Mouse (Mus musculus): ENCODE results near the gene C530008M17Rik. TPM values are rescaled to one million over a fixed set of nuclear protein-coding genes. Genes with fewer than 3 reads are reported as not detected.

C530008M17Rik gene
- 58.3 and 74.4 TPM in 2 replicates for polyA plus RNA-seq (2015; fragmentation: Nextera tagmentation; extraction: Ambion mirVana)

GRCm38 (mm10) chr5:76656212-76656611 lies at the start of gene C530008M17Rik:
Gene C530008M17Rik, plus strand, starts transcription at chr5:76656512.
- Histone ChIP-seq H3K27me3 (ENCODE audit: control insufficient read depth, insufficient read depth, low read depth, low read length) (no peaks in the 10 kb centered on the region), H3K27ac (ENCODE audit: low read length) (peak within 1 kb of the TSS; percentile 99), H3K36me3 (ENCODE audit: control insufficient read depth, insufficient read depth, low read length) (no peaks in the 10 kb centered on the region), H3K4me3 (ENCODE audit: low read depth, low read length) (peak within 1 kb of the TSS; percentile 95), H3K4me1 (ENCODE audit: control insufficient read depth, insufficient read depth, low read length) (peaks cover 29% of the 10 kb centered on the region), H3K9me3 (replicated peaks; ENCODE audit: control insufficient read depth, low read length, poor library complexity, severe bottlenecking) (no peaks in the 10 kb centered on the region), H3K4me2 (ENCODE audit: low read length) (peak within 1 kb of the TSS; percentile 81), H3K9ac (ENCODE audit: low read depth, low read length) (peak within 1 kb of the TSS; percentile 100)
- ATAC-seq = no peak
- 92% methylated on average over 2 of the region's 2 CpGs for WGBS

- no peak overlapping the region for H3K4me2 ChIP-seq (ENCODE audit: low read length)
- no peak overlapping the region for H3K27ac ChIP-seq (ENCODE audit: low read length)
- H3K9me3 ChIP-seq (replicated peaks; ENCODE audit: control insufficient read depth, low read length, poor library complexity, severe bottlenecking) = no peaks in the 10 kb centered on the region
- WGBS = 94% methylated on average over 8 of the region's 8 CpGs
- ATAC-seq = no peak
- H3K9ac ChIP-seq (ENCODE audit: low read depth, low read length) = no peak overlapping the region
- no peaks in the 10 kb centered on the region for H3K4me1 ChIP-seq (ENCODE audit: control insufficient read depth, insufficient read depth, low read length)
- H3K36me3 ChIP-seq (ENCODE audit: control insufficient read depth, insufficient read depth, low read length) = 0 out of 2 replicates have a peak, but pooled peaks cover 3% of the 10 kb centered on the region
- H3K4me3 ChIP-seq (ENCODE audit: low read depth, low read length) = no peak overlapping the region
- H3K27me3 ChIP-seq (ENCODE audit: control insufficient read depth, insufficient read depth, low read depth, low read length) = no peaks in the 10 kb centered on the region
Observed at GRCm38 (mm10) chr5:76609702-76610370, 46.5 kb upstream of the C530008M17Rik start.

GRCm38 (mm10) chr5:76612867-76613499 lies 43.3 kb upstream of the C530008M17Rik start:
- Histone ChIP-seq H3K27me3 (ENCODE audit: control insufficient read depth, insufficient read depth, low read depth, low read length) (no peaks in the 10 kb centered on the region), H3K4me3 (ENCODE audit: low read depth, low read length) (no peak overlapping the region), H3K36me3 (ENCODE audit: control insufficient read depth, insufficient read depth, low read length) (0 out of 2 replicates have a peak, but pooled peaks cover 5% of the 10 kb centered on the region), H3K4me2 (ENCODE audit: low read length) (no peak overlapping the region), H3K9ac (ENCODE audit: low read depth, low read length) (no peak overlapping the region), H3K9me3 (replicated peaks; ENCODE audit: control insufficient read depth, low read length, poor library complexity, severe bottlenecking) (no peaks in the 10 kb centered on the region), H3K27ac (ENCODE audit: low read length) (no peak overlapping the region), H3K4me1 (ENCODE audit: control insufficient read depth, insufficient read depth, low read length) (no peaks in the 10 kb centered on the region)
- 91% methylated on average over 6 of the region's 6 CpGs for WGBS
- no peak for ATAC-seq

- 96% methylated on average over 8 of the region's 8 CpGs for WGBS
- H3K4me3 ChIP-seq (ENCODE audit: low read depth, low read length) = no peak overlapping the region
- H3K4me2 ChIP-seq (ENCODE audit: low read length) = no peak overlapping the region
- no peak for ATAC-seq
- no peak overlapping the region for H3K27ac ChIP-seq (ENCODE audit: low read length)
- no peak overlapping the region for H3K9ac ChIP-seq (ENCODE audit: low read depth, low read length)
- no peaks in the 10 kb centered on the region for H3K9me3 ChIP-seq (replicated peaks; ENCODE audit: control insufficient read depth, low read length, poor library complexity, severe bottlenecking)
- H3K36me3 ChIP-seq (ENCODE audit: control insufficient read depth, insufficient read depth, low read length) = peaks cover 11% of the 10 kb centered on the region; the same call in 1 of the 2 replicates
- H3K27me3 ChIP-seq (ENCODE audit: control insufficient read depth, insufficient read depth, low read depth, low read length) = no peaks in the 10 kb centered on the region
- no peaks in the 10 kb centered on the region for H3K4me1 ChIP-seq (ENCODE audit: control insufficient read depth, insufficient read depth, low read length)
Observed at GRCm38 (mm10) chr5:76615276-76615675, 41.0 kb upstream of the C530008M17Rik start.

- Histone ChIP-seq H3K27ac (ENCODE audit: low read length) (no peak overlapping the region), H3K9ac (ENCODE audit: low read depth, low read length) (no peak overlapping the region), H3K9me3 (replicated peaks; ENCODE audit: control insufficient read depth, low read length, poor library complexity, severe bottlenecking) (no peaks in the 10 kb centered on the region), H3K4me1 (ENCODE audit: control insufficient read depth, insufficient read depth, low read length) (no peaks in the 10 kb centered on the region), H3K36me3 (ENCODE audit: control insufficient read depth, insufficient read depth, low read length) (peaks cover 11% of the 10 kb centered on the region; the same call in 1 of the 2 replicates), H3K4me2 (ENCODE audit: low read length) (no peak overlapping the region), H3K4me3 (ENCODE audit: low read depth, low read length) (no peak overlapping the region), H3K27me3 (ENCODE audit: control insufficient read depth, insufficient read depth, low read depth, low read length) (no peaks in the 10 kb centered on the region)
- ATAC-seq = no peak
- 88% methylated on average over 2 of the region's 2 CpGs for WGBS
Observed at GRCm38 (mm10) chr5:76616196-76616747, 40.0 kb upstream of the C530008M17Rik start.

- no peak overlapping the region for H3K4me2 ChIP-seq (ENCODE audit: low read length)
- H3K9me3 ChIP-seq (replicated peaks; ENCODE audit: control insufficient read depth, low read length, poor library complexity, severe bottlenecking) = no peaks in the 10 kb centered on the region
- WGBS = 91% methylated on average over 7 of the region's 7 CpGs
- H3K36me3 ChIP-seq (ENCODE audit: control insufficient read depth, insufficient read depth, low read length) = peaks cover 11% of the 10 kb centered on the region; the same call in 1 of the 2 replicates
- H3K27me3 ChIP-seq (ENCODE audit: control insufficient read depth, insufficient read depth, low read depth, low read length) = no peaks in the 10 kb centered on the region
- H3K4me1 ChIP-seq (ENCODE audit: control insufficient read depth, insufficient read depth, low read length) = no peaks in the 10 kb centered on the region
- H3K9ac ChIP-seq (ENCODE audit: low read depth, low read length) = no peak overlapping the region
- no peak overlapping the region for H3K27ac ChIP-seq (ENCODE audit: low read length)
- ATAC-seq = no peak
- no peak overlapping the region for H3K4me3 ChIP-seq (ENCODE audit: low read depth, low read length)
Observed at GRCm38 (mm10) chr5:76618750-76619149, 37.6 kb upstream of the C530008M17Rik start.

GRCm38 (mm10) chr5:76623759-76624158 lies 32.6 kb upstream of the C530008M17Rik start:
- no peaks in the 10 kb centered on the region for H3K4me1 ChIP-seq (ENCODE audit: control insufficient read depth, insufficient read depth, low read length)
- H3K27ac ChIP-seq (ENCODE audit: low read length) = no peak overlapping the region
- ATAC-seq = no peak
- no peak overlapping the region for H3K9ac ChIP-seq (ENCODE audit: low read depth, low read length)
- no peak overlapping the region for H3K4me3 ChIP-seq (ENCODE audit: low read depth, low read length)
- no peaks in the 10 kb centered on the region for H3K9me3 ChIP-seq (replicated peaks; ENCODE audit: control insufficient read depth, low read length, poor library complexity, severe bottlenecking)
- no peak overlapping the region for H3K4me2 ChIP-seq (ENCODE audit: low read length)
- WGBS = 98% methylated on average over 9 of the region's 9 CpGs
- H3K27me3 ChIP-seq (ENCODE audit: control insufficient read depth, insufficient read depth, low read depth, low read length) = no peaks in the 10 kb centered on the region
- peaks cover 8% of the 10 kb centered on the region; the same call in 1 of the 2 replicates for H3K36me3 ChIP-seq (ENCODE audit: control insufficient read depth, insufficient read depth, low read length)

- Histone ChIP-seq H3K9me3 (replicated peaks; ENCODE audit: control insufficient read depth, low read length, poor library complexity, severe bottlenecking) (no peaks in the 10 kb centered on the region), H3K36me3 (ENCODE audit: control insufficient read depth, insufficient read depth, low read length) (peaks cover 9% of the 10 kb centered on the region), H3K4me1 (ENCODE audit: control insufficient read depth, insufficient read depth, low read length) (no peaks in the 10 kb centered on the region), H3K4me2 (ENCODE audit: low read length) (no peak overlapping the region), H3K4me3 (ENCODE audit: low read depth, low read length) (no peak overlapping the region), H3K9ac (ENCODE audit: low read depth, low read length) (no peak overlapping the region), H3K27ac (ENCODE audit: low read length) (no peak overlapping the region), H3K27me3 (ENCODE audit: control insufficient read depth, insufficient read depth, low read depth, low read length) (no peaks in the 10 kb centered on the region)
- no peak for ATAC-seq
- 89% methylated on average over 1 of the region's 1 CpGs for WGBS
Observed at GRCm38 (mm10) chr5:76627770-76628169, 28.5 kb upstream of the C530008M17Rik start.

- 77% methylated on average over 10 of the region's 10 CpGs for WGBS
- no peak overlapping the region for H3K4me3 ChIP-seq (ENCODE audit: low read depth, low read length)
- no peak overlapping the region for H3K27ac ChIP-seq (ENCODE audit: low read length)
- no peak for ATAC-seq
- H3K9ac ChIP-seq (ENCODE audit: low read depth, low read length) = no peak overlapping the region
- H3K9me3 ChIP-seq (replicated peaks; ENCODE audit: control insufficient read depth, low read length, poor library complexity, severe bottlenecking) = no peaks in the 10 kb centered on the region
- H3K27me3 ChIP-seq (ENCODE audit: control insufficient read depth, insufficient read depth, low read depth, low read length) = no peaks in the 10 kb centered on the region
- H3K36me3 ChIP-seq (ENCODE audit: control insufficient read depth, insufficient read depth, low read length) = peaks cover 10% of the 10 kb centered on the region
- no peaks in the 10 kb centered on the region for H3K4me1 ChIP-seq (ENCODE audit: control insufficient read depth, insufficient read depth, low read length)
- no peak overlapping the region for H3K4me2 ChIP-seq (ENCODE audit: low read length)
Observed at GRCm38 (mm10) chr5:76634012-76634411, 22.3 kb upstream of the C530008M17Rik start.
